Mouse (Mus musculus) embryo, embryonic 10.5 days (tissue): ENCODE data around the gene Ccnt2.

Experiments used
- DNase-seq: peaks from one replicate; pipeline ENCODE4 v3.0.0-alpha.2; 2015; ENCODE audit warnings: low spot score

Gene Ccnt2

DNA sequence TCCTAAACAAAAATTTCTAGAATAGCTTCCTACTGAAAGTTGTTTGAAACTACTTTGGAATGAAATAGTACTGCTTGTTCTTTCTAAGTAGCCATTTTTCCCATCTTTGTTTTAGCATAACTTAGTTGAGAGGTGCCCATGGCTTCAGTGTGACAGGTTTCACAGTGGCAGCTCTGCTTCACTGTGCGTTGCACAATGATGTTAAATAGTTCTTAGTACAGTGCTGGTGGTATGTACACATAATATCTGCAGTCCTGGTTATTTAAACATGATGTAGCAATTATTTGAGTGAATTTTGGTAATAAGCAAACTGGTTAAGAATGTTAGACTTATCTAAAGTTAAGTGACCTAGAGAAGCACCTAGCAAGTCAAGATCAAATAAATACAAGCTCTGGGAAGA lies 19.5 kb downstream of the Ccnt2 start:
- no peak for DNase-seq

DNA sequence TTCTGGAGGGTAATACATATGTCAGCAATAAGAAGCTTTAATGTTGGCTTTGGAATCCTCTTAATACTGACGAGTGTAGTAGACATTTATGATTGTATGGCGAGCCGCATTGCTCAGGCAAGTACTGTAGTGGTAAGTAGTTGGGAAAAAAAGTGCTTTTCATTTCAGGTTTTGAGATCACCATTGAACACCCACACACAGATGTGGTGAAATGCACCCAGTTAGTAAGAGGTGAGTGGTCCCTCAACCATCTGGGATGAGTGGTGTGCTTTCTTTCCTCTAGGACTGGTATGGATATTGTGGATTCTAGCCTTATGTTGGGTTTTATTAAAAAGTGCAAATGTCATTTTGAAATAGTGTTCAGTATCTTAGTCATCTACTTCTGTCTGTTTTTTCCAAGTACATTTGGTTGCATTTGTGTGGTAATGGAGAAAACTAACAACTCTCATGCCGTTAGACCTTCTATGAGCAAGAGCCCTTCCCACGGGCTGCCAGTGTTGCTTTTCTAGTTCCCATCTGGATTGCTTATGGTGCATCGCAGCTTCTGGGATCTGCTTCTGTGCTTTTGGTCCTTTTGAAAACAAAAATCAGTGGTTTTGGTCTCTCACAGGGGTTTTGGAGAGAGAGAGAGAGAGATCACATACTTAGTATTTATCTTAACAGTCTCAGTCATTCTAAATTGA lies 21.3 kb downstream of the Ccnt2 start:
- no peak for DNase-seq

GRCm38 (mm10) chr1:127796341-127796740 lies 22.4 kb downstream of the Ccnt2 start:
- no peak for DNase-seq

- DNase-seq: no peak
Measured at GRCm38 (mm10) chr1:127796752-127797151, 22.8 kb downstream of the Ccnt2 start.

- no peak for DNase-seq
Measured at GRCm38 (mm10) chr1:127802916-127803315, 29.0 kb downstream of the Ccnt2 start.

GRCm38 (mm10) chr1:127808671-127809070 lies 34.7 kb downstream of the Ccnt2 start:
- DNase-seq: no peak

DNA sequence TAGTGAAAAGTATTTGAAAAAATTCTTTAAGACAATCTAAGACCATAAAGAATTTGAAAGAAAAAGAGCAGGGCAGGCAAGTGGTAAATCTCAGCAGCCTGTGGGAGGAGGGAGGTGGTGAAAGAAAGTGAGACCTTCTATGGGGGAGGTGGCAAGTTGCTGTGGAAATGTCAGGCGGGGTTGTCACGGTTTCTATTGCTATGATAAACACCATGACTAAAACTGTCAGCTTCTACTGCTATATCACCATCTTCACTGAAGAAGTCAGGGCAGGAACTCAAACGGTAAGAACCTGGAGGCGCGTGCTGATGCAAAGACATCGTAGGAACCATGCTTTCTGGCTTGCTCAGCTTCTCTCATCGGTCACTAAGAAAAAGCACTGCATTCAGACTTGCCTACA lies 39.0 kb downstream of the Ccnt2 start:
- no peak for DNase-seq

DNA sequence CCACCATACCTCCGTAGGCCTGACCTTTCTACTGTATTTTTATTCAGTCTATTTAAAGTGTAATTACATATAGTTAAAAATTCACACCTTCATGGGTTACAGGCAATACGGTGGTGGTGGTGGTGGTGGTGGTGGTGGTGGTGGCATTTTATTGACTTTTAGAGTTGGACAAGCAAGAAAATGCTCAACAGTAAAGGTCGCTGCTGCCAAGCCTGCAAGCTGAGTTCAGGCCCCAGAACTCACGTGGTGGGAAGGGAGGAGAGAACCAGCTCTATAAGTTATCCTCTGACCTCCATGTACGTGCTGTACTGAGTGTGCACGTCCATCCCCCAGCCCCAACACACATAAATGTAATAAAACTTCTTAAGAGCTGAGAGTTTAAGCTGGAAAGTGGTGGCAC lies 42.4 kb downstream of the Ccnt2 start:
- DNase-seq: no peak

DNA sequence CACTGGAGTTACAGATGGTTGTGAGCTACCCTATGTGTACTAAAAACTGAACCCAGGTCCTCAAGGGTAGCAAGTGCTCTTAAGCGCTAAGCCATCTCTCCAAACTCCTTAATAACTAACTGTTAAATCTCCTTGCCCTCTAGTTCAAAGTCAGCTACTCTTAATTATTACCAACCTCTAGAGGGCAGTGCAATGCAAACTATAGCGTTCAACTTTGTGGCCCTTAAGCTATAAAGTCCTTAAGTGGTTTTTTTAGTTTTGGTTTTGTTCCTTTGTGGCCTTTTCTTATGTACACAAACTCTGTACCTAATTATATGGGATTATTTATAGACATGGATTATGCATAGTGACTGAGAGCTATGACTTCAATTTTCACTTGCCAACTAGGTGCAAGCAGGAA lies 53.4 kb downstream of the Ccnt2 start:
- DNase-seq: peak; percentile 83

GRCm38 (mm10) chr1:127830215-127830921 lies 56.4 kb downstream of the Ccnt2 start:
- DNase-seq: no peak

DNA sequence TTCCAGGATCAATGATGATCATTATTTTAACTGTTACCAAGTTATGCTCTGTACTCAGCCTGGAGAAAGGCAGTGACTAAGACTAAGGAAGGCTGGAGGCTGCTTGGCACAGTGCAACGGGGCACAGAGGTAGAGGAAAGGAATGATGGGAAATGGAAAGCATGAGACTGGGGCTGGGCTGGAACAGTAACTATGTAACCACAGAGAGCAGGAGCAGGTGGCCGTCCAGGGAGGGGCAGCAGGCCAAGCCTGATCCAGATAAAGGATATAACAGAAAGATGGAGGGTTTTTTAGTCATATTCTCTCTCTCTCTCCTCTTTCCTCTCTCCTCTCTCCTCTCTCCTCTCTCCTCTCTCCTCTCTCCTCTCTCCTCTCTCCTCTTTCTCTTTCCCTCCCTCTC lies 59.8 kb downstream of the Ccnt2 start:
- no peak for DNase-seq

GRCm38 (mm10) chr1:127834202-127834601 lies 60.2 kb downstream of the Ccnt2 start:
- no peak for DNase-seq

DNA sequence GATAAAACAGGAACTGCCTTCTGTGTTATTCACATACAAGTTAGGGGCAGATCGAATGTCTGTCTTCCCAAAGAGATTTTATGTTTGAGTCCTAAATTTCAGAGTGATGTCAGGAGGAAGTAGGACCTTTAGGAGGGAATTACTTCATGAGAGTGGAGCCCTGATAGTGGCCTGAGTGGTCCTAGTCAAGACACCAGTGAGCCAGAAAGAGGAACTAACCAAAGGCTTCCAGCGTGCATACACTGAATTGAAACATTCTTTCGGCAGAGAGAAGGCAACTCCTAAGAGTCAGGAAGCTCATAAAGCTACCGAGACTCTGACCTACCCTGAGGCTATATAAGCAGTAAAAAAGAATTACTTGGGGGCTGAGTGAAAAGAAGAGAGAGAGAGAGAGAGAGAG lies 62.7 kb downstream of the Ccnt2 start:
- no peak for DNase-seq

- DNase-seq: no peak
Measured at GRCm38 (mm10) chr1:127838602-127839001, 64.6 kb downstream of the Ccnt2 start.

- no peak for DNase-seq
Measured at GRCm38 (mm10) chr1:127845472-127845871, 71.5 kb downstream of the Ccnt2 start.

DNA sequence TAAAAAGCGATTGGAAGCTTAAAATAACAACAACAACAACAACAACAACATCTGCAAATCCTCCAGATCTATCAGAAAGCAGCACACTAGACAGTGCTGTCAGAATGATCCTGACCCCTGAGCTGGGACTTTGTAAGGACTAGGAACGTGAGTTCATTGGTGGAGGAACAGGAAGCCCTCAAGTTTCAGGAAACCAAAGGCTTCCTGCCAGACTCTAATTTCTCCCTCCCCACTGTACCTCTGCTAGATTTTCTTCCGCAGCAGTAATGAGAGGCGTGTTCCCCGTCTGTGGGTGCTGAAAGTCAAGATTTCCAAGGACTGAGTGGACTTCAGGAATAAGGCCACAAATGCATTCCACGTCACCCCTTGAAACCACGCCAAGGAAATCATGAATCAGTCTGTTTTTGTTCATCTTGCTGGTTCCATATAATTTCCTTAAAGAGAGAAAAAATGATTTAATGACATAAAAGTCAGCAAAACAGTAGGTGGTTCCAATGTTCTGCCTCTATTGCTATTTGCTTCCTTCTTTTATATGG lies 76.2 kb downstream of the Ccnt2 start:
- no peak for DNase-seq

DNA sequence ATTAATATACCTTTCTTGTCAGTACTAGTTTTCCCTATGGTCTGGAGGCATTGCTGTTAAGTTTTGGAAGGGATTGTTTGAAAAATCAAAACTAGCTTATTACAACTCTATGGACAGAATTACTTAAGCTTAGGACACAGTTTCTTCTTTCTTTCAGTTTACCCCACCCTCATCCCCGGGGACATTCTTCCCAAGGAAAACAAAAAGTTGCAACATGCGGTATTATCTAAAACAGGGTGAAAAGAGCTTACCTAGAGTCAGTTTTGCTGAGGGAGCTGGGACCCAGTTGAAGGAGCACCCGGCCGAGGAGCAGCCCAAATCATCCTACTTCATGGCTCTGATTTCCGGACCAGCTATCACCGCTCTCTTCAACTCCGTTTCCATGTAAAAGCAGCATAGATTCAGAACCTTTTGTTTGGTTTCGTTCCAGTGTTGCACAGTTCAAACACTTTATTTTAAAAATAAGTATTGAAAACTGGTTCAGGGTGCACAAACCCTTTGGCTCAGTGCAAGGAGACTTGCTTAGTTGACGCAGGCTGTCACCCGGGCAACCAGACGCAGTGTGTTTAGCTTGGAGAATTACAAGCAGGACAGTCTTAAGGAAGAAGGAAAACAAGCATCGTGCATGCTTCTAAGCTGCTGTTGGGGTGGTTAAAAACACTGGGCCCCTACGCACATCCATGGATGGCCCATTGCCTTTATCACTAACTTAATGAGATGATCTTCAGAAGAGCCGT lies 80.7 kb downstream of the Ccnt2 start, which contains the start of gene Map3k19:
Map3k19 (minus strand) TSS at position 546 of the 737 bp plus-strand sequence.
- peak; percentile 6 for DNase-seq
